Mouse (Mus musculus) monocyte, adult 2 months (primary cell): ENCODE results near the gene Psg17.
"Not testable (repeated sequence)": the region's sequence is repeated elsewhere in the genome, so short reads cannot be mapped to it uniquely, and the experiment has no call there.

ENCODE experiments used
- DNase-seq, 2 experiments: peaks; one replicate each; pipeline ENCODE4 v3.0.0; 2022; ENCODE audit warnings: low spot score in 2 of 2, low read depth in 1 of 2

The Psg17 gene

GRCm38 (mm10) chr7:18821507-18821906, at the start of gene Psg17:
Psg17 (minus strand) TSS chr7:18821607.
- DNase-seq: no peak

- DNase-seq: not testable (repeated sequence)
These were observed 49.6 kb upstream of the Psg17 start, which contains the start of gene Pglyrp1 for GRCm38 (mm10) chr7:18871031-18871430. Pglyrp1 (plus strand) TSS chr7:18871331.

- no peak for DNase-seq
These were observed 47.1 kb upstream of the Psg17 start for GRCm38 (mm10) chr7:18868491-18868890.

DNA sequence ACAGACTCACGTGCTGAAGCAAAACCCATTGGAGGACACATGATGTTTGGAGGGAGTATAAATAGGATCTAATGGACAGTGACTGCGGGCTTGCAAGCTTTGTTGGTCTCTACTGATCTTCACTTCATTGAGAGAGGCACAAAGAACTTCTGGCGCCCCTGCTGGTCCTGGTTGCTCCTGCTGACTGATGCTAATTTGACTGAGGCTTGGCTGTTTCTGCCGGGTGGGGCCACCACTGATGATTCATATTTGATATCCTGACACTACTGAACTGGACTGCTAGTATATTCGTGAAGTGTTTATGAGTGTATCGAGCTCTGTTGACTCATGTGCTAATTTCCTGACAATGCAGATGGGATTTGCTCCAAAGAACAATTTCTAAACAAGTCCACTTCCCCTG, 41.4 kb upstream of the Psg17 start:
- no peak for DNase-seq

- DNase-seq: no peak
These were observed 37.0 kb upstream of the Psg17 start for GRCm38 (mm10) chr7:18858310-18858916.

GRCm38 (mm10) chr7:18848395-18848794, 27.0 kb upstream of the Psg17 start:
- no peak for DNase-seq

DNA sequence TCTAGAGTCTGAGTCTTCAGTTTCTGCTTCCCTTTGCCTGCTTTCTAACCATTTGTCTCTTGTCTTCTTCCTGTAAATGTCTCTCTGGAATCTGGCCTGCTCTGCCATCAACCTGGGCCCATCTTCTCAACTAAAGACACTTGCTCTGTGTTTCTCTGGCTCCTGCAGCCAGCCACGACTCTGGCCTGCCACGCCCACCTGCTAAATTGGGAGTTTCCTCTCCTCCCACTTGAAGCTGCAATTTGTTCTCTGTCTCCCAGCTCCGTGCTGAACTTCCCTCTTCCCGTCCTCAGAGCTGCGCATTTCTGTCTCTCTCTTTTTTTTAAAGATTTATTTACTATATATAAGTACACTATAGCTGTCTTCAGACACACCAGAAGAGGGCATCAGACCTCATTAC, 23.4 kb upstream of the Psg17 start:
- no peak for DNase-seq

GRCm38 (mm10) chr7:18841174-18841567, 19.8 kb upstream of the Psg17 start:
- DNase-seq: no peak

DNA sequence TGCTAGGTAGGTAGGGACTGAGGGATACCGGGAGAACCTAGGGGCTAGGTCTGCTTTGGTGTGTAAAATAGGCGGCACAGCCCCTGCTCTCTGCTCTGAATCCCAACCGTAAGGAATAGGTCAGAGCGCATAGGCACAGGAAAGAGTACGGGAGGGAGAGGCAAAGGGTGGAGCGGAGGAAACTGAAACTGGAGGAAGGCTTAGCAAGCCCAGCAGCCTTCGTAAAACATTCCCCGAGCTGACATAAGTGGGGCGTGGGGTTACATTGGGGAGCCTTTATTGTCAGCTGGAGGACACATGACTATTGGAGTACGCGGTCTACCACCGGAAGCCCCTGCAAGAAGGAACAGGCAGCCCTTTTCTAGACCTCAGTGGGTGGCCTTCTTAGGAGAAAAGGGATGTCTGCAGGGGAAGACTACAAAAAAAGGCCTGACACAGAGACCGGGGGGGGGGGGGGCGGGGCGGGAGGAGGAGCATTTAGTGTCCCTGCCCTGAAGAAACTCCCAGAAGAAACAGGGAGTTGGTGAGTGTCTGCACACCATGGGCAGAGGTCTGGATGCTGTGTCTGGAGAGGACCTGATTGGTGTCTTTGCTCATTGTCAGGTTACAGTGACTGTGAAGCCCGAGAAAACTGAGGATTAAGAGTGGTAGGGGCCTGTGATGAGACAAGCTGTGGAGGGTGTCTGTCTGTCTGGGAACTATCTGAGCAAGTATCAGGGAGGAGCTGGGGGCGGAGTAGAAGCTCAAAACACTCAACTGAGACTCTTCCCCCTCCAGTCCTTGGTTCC, 19.2 kb upstream of the Psg17 start:
- no peak for DNase-seq

DNA sequence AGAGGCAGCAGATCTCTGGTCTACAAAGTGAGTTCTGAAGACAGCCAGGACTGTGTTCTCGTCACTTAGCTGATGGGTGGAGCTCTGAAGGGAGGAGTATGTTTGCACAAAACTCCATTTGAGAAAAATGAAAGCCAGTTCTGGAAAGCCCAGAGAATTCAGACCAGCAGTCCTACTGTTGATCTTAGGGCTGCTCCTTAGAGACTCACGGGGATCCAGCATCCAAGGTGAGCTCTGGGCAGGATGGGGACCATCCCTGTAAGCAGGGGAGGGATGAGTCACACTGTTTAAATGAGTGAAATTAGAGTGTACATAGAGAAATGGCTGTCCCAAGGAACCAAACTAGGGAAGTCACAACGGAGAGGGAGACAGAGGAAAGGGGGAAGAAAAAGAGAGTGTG, 18.5 kb upstream of the Psg17 start, which contains the start of gene Mill2:
TSS of gene Mill2 (plus strand) at position 102 of the 400 bp plus-strand sequence.
- DNase-seq: no peak

DNA sequence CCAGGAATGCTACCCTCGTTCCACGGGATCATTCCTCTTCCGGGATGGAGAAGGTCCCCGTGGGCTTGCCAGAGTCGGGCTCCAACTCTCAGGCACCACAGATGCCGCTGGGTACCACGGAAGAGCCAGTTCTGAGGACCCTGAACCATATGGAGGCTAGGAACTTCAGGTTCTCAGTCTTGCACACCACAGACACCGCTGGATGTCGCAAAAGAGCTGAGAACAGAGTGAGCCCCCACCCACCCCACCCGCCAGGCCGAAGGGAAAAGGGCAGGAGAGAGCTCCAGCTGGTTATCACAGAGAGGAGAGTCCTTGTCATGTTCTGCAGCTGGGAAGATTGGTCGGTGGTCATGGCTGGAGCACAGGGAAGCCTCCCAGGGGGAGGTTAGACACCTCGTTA, 10.9 kb upstream of the Psg17 start:
- no peak for DNase-seq

GRCm38 (mm10) chr7:18829545-18829944, 8.1 kb upstream of the Psg17 start:
- DNase-seq: no peak

DNA sequence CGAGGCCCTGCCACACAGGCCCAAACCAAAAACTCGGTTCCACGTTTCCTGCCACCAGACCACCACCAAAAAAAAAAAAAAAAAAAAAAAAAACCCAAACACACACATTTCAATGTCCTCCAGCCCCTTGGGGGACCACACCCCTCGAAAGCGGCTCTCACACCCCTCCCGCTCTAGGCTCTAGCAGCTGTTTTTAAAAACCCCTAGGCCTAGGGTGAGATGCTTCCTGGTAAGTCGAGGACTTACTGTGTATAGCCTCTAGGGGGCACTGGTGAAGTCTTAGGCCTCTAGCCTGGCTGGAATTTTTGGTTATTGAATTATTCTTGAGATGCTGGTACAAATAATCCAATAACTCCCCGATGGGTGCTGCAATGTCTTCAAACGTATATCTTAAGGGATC, 7.2 kb upstream of the Psg17 start:
- no peak for DNase-seq

- no peak for DNase-seq
These were observed 6.6 kb upstream of the Psg17 start for GRCm38 (mm10) chr7:18827792-18828546.

DNA sequence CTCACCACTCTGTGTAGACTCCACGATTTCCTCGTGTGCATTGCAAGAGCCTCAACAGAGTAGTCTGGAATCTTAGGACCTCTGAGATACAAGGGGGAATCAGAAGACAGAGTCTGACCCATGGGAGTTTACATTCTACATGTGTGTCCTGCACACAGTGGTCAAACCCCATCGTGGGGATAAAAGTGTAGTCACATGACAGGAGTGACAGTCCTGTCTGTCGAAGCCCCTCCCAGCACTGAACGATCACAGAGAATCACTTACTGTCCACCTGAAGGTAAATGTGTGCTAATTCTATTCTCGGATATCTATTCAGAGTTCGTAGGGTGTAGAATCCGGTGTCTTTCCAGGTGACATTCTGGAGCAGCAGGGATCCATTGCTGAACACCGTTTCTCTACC, 3.1 kb downstream of the Psg17 start:
- no peak for DNase-seq

DNA sequence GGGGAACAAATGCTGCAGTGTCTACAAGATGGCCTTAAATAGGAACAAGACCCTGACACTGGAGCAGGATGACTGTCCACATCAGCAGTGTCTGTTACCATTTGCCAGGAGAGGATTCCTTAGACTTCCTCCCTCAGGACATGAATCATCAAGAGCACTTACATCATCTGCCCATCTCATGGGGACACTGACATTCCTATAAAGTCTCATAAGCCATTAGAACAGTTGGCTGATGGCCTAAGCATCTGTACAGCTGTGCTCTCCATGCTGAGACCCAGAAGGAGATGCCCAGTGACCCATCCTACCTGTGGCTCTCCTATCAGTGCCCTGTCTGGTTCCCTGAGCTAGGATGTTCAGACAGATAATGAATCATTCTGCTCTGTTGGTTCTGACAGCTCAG, 17.9 kb downstream of the Psg17 start:
- no peak for DNase-seq

- DNase-seq: no peak
These were observed 22.3 kb downstream of the Psg17 start for GRCm38 (mm10) chr7:18799129-18799528.

GRCm38 (mm10) chr7:18798420-18798819, 23.0 kb downstream of the Psg17 start, which contains the start of gene Psg19:
Psg19 (minus strand) TSS chr7:18798520.
- no peak for DNase-seq

GRCm38 (mm10) chr7:18790671-18791070, 30.7 kb downstream of the Psg17 start:
- DNase-seq: not testable (repeated sequence)

- DNase-seq: not testable (repeated sequence)
These were observed 40.1 kb downstream of the Psg17 start for GRCm38 (mm10) chr7:18781301-18781700.

GRCm38 (mm10) chr7:18779337-18779781, 42.0 kb downstream of the Psg17 start:
- no peak for DNase-seq
